Comparison of ENCODE assay signal across 8 mouse cellular contexts in the genomic region with DNA sequence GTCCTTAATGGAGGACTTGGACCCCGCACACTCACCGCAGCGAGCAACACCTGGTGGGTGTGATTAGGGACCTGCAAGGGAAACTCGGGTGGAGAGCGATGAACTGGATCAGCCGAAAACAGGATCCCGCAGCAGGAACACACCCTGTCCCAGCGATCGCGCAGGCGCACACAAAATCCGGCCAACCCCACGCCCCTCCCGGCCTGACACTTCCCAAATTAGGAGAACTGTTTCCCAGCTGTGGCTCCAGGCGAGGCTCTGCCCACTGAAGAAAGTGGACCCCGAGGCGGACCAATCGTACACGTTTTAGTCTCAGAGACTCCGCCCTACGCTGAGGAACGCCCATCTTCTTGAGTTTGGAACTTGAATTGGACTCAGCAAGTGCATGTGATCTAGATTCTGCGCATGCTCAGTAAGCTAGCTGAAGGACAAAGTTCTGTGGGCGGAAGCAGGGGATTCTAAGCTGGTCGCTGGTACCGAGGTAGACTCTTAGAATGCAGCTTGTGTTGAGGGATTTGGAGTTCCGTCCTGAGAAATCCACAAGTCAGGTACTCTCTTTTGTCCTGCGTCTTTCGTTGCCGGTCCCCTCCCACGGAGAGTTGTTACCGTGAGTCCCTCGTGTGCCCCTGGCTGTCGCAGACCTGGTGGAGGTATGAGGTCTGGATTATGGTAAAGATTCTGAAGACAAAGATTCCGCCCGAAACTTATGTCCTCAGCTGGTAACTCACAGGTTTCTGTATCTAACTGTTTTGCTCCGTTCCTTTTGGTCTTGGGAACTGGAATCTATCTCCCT. TPM values are rescaled to one million over a fixed set of nuclear protein-coding genes. Genes with fewer than 3 reads are reported as not detected.
DNase-seq lines count a peak whose midpoint lies in the region; ATAC-seq lines count a peak whose summit lies in the region.

A gene (minus strand): TSS at position 251 of the 793 bp plus-strand sequence.

- peak; percentile 92 for DNase-seq in T-cell, adult 2 months (ENCODE audit: low spot score)
- DNase-seq in cerebellum, postnatal 36 days: peak; percentile 85 to 92
- DNase-seq in frontal cortex, postnatal 36 days (ENCODE audit: low spot score in 2 of 2): peak; percentile 93 to 98
- peak; percentile 98 for DNase-seq in left cerebral cortex, adult 11 months (ENCODE audit: low spot score)
- DNase-seq in lung, postnatal 4 days: peak; percentile 97 to 98
- DNase-seq in retina, postnatal 7 days (ENCODE audit: low read depth, low spot score): peak; percentile 96
- DNase-seq in urinary bladder, adult 2 months (ENCODE audit: low spot score): peak; percentile 84

- H3K27me3 ChIP-seq in hindbrain, embryonic 15.5 days: no peaks in the 10 kb centered on the region

- H3K4me2 ChIP-seq in hindbrain, embryonic 15.5 days: peak within 1 kb of the TSS; percentile 84

- 1% methylated on average over 37 of the region's 37 CpGs for WGBS in hindbrain, embryonic 15.5 days

- H3K9ac ChIP-seq in hindbrain, embryonic 15.5 days: peak within 1 kb of the TSS; percentile 54

- no peaks in the 10 kb centered on the region for H3K36me3 ChIP-seq in hindbrain, embryonic 15.5 days

- no peaks in the 10 kb centered on the region for H3K9me3 ChIP-seq in hindbrain, embryonic 15.5 days

- ATAC-seq in hindbrain, embryonic 15.5 days (ENCODE audit: low FRiP score, low read depth): peak; percentile 99

- H3K4me1 ChIP-seq in hindbrain, embryonic 15.5 days (replicated peaks): peaks cover 15% of the 10 kb centered on the region

- H3K4me3 ChIP-seq in hindbrain, embryonic 15.5 days: peak within 1 kb of the TSS; percentile 67

- H3K27ac ChIP-seq in hindbrain, embryonic 15.5 days (replicated peaks): peak within 1 kb of the TSS; percentile 65

RNA-seq across cellular contexts. Expression of the gene that starts here (rescaled TPM):
- polyA plus RNA-seq in hindbrain, embryonic 15.5 days (2015; fragmentation: Nextera tagmentation; extraction: Ambion mirVana): 73.4 and 78.0 TPM in 2 replicates
- polyA plus RNA-seq in urinary bladder, adult 2 months (2012; rRNA removed): 209 and 247 TPM in 2 replicates

Comparison
In these comparisons a context has a peak if more than half of its experiments do, and no peak if none do; other contexts are left out.
1. Peak in every context shown above with its lines: DNase-seq, ATAC-seq, H3K4me3 ChIP-seq and H3K27ac ChIP-seq.